Mouse (Mus musculus) heart, adult 11 months (tissue): ENCODE measurements around the gene Lrig2.

Source experiments
- DNase-seq: peaks from one replicate; pipeline ENCODE4 v3.0.0; 2022

The Lrig2 gene

DNA sequence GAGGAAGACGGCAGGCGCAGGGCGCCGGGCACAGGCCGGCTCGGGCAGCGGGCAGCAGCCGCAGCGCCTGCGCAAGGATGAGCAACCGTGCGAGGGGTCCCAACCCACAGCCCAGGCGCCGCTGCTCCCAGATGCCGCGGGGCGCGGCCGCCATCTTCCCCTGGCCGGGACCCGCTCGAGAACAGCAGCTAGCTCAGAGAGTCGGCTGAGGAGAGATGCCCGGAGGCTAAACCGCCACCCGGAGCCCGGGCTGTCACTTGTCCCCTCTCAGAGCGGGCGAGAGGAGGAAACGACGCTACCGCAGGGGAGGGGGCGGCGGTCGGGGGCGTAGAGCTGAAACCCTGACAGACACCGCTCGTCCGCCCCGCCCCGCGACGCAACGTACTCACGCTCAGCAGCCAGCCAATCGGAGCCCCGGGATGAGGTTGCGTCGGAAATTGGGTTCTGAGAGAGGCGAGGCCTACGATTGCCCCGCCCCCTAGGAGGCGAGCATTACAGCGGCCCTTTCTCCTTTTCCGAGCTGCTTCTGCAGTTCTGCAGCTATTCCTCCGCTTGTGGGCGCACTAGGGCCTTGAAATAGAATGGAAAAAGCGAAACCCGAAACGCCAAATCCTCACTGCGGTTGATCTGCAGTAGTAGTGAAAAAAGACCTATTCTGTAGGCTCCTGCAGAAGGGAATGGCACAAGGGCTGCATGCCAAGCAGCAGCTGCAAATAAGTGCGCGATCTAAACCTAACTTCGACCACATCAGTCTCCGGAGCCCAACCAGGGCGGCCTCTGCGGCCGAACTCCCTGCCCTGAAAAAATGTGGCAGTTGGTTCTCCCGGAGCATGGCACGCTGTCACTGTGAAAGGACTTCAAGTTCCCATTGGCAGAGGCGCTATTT, at the start of gene Lrig2:
Gene Lrig2 (minus strand): TSS at position 381 of the 886 bp plus-strand sequence.
- peak; percentile 100 for DNase-seq

DNA sequence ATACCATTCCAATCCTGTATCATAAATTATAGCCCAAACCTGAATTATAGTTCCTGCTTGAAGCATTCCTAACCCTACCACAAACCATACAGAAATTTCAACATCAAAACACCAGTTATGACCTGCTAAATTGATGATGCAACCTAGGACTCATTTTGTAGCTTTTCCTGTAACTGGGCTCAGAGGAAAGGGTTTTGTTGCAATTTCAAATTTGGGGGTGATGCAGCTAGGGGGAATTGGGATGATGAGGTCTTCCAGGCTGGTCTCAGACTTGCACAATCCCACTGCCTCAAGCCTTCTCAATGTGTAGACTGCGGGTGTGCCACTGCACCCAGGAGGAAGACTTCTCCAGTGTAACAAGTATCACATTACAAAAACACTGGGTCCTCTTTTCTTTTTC, 44.9 kb upstream of the Lrig2 start:
- no peak for DNase-seq

DNA sequence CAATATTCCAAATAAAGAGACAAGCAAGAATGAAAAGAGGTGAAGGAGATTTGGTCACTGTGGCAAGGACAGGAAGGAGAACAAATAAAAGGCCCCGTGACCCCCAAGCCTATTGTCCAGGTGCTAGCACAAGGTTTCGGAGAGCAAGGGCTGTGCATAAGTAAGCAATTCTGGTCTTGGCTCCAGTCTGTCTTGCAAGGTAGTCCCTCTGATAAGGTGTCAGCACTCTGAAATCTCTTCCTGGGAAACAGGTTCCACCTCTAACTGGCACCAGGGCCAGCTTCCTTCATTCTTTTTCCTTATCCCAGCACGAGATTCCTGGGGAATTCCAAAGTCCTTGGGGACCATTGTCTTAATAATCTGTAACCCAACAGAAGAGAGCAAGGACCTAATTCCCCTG, 38.9 kb upstream of the Lrig2 start:
- no peak for DNase-seq

DNA sequence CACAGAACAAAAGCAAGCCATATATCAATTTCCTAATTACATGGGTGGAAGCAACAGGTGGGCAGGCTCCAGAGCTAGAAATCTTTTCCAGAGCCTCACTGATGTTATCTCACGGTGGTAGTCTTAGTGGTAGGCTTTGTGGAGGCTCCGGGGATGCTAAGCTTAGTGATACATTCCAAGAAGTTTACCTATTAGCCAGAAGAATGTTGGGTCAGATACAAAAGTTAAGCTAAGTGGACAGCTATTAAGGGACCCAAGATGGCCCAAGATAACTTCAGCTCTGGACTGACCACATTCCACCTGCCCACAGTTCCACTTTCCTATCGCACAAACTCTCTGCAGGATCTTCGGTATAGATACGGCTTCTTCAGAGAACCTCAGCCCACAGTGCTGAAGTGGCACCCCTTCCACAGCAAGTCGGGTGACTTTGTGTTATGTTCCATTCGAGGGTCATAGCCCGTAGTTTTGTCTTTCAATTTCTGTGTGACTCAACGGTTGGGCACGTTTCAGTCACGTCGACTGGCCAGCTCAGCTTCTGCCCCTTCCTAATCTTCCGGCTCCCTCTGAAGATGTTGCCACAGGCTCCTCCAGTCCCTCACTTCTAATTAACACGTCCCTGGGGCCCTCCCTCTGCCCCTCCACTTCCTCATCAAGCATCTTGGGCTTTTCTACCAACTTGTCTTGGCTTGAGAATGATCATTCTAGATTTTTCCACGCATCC, 36.8 kb upstream of the Lrig2 start:
- no peak for DNase-seq

DNA sequence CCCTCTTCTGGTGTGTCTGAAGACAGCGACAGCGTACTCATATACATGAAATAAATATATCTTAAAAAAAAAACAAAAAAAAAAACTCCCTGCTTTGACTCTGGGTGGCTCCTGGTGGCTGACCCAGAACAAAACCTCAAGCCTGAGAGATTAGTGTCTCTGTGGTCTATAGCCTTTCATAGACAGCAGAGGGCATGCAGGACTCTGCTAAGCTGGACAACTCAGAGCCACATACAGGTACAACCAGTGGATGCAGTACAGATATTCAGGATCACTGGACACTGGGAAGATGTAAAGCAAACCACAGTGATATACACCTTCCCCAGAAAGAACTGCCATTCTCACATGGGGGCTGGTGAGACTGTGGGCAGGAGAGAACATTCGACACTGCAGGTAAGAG, 32.1 kb upstream of the Lrig2 start:
- DNase-seq, result no peak

DNA sequence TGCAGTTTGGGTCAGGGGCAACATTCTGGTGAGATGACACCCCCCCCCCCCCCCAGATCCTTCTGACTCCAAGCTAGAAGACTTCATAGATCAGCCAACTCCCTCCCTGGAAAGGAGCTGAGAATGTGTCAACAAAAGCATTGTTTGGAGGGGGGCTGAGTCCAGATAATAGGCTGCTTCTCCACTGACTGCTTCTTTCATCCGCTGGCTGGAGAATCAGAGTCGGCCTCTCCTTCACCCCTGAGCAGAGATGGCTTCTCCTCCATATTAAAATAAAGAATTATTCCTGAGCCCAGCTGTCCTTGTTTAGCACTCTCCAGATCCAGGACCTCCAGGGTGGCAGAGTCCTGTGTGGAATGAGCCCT, 30.3 kb upstream of the Lrig2 start:
- DNase-seq, result no peak

DNA sequence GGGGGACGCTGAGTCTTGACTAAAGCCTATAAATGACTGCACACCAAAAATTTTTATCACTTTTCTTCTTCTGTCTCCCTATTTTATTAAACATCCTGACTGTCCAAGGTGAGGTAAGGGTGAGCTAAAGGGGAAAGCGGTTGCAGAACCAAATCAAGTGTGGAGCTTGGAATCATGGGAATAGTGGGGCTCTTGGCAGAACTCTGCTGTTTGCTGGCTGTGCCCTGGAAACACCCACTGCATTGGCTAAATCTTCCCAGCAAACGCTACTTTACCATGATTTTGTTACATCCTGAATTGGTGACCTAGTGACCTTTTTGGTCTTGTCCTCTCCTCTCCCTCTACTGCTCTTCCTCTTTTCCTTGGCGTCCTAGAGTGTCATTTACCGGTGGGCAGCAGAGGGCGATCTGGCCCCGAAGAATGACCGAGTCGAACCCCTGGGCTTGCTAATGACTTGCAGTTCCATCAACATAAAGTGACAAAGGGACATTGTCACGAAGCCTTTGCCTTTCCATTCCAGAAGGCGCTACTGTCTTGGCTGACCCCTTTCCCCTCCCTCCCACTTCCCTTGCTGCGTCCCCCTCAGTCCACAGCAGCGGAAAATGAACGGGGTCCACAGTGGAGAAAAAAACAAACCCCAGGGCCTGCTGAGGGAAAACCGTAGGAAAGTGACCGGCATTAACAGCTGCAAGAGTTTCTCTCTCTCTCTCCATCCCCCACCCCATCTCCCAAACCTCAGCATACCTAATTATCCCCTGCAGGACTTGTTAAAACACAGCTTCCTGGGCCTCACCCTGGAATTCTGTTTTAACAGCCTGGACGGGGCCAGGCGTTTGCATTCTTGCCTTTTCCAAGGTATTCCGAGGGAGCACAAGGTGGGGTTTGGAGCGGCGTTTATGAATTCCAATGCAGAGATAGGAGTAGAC, 29.7 kb upstream of the Lrig2 start:
- DNase-seq, result peak; percentile 96

DNA sequence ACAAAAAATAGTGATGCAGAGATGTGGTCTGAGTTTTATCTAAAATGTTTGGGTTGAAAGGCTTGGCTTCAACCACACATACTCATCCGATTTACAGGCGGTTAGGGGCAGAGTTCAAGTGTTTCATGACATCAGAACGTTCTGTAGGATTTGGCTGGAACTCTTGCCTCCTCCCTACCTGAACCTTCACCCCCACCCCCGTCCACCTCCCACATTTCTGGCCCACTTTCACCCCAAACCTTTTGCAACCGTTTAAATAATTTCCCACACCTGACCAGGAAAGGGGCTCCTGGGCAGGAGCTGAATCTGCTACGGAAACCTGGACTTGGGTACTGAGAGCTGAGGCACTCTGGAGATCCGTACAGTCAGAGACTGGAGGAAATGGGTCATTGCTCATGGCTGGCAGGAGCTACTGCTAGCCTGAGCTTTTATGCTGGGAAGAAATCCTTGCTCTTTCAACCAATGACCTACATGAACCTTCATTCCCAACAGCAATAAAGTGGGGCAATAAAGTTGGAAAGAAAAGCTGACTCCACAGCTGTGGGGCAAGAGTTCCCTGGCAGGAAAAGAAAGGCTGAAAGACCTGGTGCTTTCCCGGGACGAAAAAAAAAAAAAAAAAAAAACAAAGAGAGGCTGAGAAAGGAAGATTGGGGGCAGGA, 28.9 kb upstream of the Lrig2 start:
- DNase-seq, result peak; percentile 87

DNA sequence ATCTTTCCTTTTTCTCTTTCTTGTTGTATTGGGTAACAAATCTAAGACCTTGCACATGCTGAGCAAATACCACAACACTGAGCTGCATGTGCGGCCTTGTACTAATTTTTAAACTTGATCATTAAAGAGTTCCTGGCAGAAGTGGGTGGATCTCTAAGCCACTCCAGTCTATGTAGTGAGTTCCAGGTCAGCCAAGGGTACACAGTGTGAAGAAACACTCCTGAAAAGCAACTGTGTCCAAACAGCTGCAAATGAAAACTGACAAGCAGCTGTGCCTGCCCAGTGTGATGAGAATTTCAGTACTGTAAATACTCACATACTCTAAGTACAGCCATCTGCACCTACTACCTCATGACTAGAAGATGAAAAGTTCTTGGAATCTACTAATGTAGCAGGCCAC, 21.5 kb upstream of the Lrig2 start:
- DNase-seq, result no peak

DNA sequence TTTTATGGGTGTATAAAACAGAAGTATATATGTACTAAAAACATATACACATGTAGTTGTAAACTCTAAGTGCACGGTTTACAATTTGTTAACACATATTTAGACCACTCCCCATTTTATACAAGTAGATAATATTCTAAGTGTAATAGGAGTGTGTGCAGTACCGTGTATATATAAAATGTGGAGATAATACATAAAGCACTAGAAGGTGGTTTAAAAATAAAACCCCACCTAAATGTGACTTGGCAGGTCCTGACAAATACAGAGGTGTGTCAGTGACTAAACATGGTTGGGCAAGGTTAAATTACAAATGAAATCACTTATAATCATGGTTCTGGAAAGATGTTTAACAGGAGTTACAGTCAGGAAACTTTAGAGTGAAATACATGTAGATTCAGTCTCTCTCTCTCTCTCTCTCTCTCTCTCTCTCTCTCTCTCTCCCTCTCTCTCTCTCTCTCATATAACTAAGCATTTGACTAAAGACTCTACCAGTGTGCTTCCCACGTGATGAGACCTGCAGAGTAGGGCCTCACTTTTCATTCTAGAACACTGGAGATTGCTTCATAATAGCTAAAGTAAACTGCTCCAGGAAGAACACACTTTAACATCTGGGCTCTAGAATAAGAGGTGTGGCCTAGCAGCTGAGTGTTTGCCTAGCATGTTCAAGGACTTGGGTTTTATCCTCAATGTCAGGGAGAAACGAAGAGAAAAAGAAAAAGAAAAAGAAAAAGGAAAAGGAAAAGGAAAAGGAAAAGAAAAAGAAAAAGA, 14.6 kb upstream of the Lrig2 start:
- no peak for DNase-seq

DNA sequence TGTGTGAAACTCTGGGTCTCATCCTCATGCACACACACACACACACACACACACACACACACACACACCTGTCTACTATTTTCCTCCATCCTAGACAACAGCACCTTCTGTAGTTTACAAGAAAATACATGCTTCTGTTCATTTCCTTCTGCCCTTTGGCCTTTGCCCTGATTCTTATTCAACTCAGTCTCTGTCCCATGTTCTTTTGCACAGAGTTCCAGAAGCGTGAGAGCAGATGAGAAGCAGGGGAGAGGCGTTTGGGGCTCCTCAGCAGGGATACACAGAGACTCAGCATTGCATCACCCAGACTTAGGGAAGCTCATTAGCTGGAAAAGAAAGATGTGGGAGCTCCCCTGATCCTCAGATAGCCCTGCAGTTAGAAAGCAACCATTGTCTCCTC, 13.8 kb upstream of the Lrig2 start:
- DNase-seq, result peak; percentile 67

DNA sequence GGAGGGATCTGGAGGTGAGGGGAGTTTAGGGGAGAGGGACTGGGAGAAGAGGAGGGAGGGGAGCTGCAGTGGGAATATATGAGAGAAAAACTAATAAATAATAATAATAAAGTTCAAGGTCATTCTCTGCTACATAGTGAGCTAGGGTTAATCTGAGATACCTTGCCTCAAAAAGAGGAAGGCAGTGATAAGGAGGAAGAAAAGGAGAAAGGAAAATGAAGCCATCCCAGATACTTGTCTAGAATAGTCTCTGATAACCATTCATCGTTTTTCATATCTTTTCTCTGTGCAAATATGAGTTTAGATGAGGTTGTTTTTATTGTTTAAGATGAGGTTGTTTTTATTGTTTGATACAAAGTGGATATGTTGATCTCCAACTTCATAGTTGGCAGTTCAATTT, 13.3 kb upstream of the Lrig2 start:
- DNase-seq, result no peak

DNA sequence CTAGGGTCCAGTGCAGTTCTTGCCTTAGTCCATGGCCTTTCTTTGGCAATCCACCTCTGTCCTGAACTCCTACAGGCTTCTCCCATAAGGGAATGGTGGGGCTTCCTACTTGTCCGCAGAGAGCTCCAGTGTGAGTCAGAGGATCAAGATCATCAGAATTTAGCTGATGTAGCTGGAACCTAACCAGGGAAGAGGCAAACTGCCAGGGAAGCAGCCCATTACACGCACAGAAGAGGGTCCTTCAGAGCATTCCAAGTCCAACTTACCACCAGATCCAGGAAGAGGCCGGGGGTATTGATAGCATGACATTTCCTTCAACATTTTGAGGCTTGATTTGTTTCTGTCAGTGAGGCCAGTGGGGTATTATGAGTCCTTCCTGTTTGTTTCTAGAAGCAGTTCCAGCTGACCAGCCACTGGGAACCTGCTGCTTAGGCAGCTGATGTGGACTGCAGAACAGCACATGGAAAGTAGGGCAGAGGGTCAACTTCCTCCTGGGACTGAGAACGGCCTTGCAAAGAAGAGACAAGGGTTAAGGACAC, 11.7 kb upstream of the Lrig2 start:
- peak; percentile 94 for DNase-seq

DNA sequence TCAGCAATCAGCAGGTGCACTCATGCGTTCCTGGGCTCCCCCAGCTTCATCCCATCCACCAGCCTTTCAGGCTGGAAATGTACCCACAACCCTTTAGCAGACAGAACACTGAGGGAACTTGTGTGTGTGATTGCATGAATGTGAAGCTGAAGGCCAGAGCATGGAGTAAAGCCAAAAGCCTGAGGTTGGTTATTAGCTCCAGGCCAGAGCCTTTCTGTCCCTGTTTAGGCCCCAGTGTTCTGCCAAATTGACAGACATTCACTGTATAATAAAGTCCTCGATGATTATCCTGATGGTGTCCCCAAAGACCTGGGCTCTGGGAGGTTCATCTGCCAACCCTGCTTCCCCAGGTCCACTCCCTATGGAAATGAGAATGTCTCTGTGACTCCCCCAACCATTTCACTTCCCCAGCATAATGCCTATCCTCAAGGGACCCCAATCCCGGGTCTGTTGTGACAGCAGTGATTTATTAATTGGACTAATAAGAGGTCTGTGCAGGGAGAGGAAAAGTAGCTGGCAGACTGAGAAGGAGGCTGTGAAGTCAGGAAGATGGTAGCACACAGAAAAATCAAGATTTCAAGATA, 9.7 kb upstream of the Lrig2 start:
- peak; percentile 73 for DNase-seq

DNA sequence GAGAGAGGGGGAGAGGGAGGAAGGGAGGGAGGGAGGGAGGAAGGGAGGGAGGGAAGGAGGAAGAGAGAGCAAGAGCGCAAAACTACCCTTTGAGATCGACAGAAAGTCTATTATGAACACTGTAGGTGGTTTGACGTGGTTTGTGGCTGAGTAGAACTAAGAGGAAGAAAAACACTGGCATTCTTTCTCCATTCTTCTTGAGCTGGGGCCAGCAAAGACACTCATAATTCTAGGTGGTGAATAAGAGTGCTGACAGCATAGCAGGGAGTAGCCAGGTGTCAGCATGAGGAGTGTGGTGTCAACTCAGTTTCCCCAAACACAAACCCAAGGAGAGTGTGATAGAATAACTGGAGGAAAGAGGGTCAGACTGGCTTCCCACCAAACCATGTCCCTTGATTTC, 8.8 kb upstream of the Lrig2 start:
- peak; percentile 36 for DNase-seq

DNA sequence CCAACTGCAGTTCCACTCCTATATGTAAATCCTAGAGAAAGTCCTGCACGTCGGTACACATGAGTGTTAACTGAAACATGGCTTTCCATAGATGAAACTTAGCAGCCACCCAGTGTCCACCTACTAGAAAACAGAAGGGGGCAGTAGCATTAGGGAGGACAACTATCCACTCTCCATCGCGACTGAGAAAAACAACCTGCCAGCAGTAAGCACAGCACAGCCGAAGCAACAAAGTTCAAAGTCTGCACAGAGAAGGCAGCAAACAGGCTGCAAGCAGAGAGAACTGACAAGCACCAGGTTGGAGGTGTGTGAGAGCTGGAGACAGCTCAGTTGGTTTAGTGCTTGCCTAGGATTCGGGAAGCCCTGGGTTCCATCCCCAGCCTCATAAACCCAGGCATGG, 7.2 kb upstream of the Lrig2 start:
- DNase-seq, result peak; percentile 63

DNA sequence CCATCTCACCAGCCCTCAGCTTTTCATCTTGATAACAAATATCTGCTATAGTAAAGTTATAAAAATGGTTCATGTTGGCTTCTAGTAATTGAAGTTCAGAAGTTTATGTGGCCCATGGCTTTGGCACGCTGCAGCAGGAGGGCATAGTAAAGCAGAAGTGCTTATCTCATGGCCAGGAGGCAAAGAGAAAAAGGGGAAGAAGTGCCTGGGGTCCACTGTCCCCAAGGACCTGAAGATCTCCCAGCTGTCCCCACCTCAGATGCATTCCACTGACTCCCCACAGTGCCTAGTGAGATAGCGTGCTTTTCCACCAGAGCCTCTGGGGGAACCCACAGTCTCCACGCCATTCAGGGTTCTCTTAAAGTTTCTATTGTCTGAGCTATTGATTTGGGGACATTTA, 6.7 kb upstream of the Lrig2 start:
- peak; percentile 80 for DNase-seq

DNA sequence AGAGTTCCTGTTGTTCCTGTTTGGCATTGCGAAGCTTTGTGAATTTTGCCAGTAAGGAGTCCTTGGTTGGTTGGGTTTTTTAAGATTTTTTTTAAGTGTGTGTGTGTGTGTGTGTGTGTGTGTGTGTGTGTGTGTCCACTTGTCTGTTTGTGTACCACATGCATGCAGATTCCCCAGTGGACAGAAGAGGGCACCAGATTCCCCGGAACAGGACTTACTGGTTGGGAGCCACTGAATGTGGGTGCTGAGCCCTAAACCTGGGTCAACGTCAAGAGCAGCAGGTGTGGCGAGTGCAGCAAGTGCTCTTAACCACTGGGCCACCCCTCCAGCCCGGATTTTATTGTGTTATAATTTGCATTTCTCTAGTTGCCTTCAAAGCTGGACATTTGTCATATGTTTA, 5.4 kb upstream of the Lrig2 start:
- no peak for DNase-seq

DNA sequence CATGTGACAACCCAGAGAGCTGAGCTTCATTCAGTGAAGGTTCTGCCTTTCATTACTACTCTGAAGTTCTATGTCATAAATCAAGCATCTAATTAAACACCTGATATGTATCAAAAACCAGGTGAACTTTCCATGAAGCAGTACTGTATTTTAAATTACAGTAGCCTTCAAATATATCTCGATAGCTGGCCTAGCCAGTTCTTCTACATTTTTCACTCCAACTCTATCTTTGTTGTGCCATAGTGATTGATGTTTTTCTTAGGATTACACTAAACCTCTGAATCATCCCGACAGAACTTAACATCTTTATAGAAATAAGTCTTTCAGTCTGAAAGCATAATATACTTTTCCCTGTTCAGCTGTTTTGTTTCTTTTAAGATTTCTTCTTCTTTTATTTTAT, 2.8 kb upstream of the Lrig2 start:
- DNase-seq, result no peak

DNA sequence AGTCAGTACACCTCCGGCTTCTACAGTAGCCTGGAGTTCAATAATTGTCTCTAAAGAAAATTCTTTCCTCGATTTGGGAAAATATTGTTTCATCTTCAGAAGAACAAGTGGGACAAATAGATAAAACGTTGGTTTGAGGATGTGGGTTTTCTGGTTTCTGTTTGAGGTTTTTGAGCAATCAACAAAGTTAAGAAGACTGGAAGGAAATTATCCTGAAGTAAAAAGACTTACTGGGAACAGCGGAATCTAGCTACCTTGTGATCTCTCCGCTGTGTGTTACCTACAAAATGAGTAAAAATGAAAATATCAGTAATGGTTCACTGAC, 668 bp upstream of the Lrig2 start:
- DNase-seq, result no peak

DNA sequence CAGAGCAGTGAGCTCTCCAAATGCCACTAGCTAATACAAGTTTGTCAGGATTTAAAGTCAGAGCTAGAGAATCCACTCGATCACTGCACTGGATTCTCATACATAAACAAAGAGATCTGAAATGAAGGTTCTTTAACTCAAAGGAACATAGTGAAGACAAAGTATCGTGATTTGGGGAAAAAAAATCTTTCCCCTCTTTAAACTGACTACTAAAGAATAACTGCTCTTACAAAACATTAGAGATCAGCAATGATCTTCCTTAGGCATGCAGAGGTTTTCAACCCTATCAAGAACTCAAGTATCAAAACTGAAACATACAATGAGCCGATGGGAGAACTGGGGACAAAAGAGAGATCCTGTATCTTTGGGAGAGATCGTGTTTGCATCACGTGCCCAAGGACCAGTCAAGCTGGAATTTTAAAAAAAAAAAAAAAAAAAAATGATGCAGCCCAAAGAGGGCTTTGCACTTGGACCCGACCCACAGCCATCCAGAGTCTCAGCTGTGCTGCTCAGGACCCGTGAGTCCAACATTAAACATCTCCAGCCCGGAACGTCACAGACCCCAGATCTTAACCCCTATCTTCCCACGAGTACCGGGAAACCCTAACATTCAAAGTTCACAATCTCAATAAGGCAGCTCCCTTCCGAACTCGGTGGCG, 818 bp downstream of the Lrig2 start:
- DNase-seq, result no peak
